Mouse (Mus musculus) liver, adult 2 months (tissue): ENCODE data around the gene Surf4. TPM values are rescaled to one million over a fixed set of nuclear protein-coding genes. Genes with fewer than 3 reads are reported as not detected.

Experiments used
- DNase-seq: peaks from one replicate; pipeline ENCODE4 v3.0.0-alpha.2; 2011; ENCODE audit warnings: low read depth, low spot score; ENCODE audit errors: extremely low read depth
- H3K27ac ChIP-seq: fragments of 200-500 bp; replicated peaks from 2 replicates; pipeline ENCODE4 v1.5.1; 2012; ENCODE audit warnings: low read depth, mild to moderate bottlenecking, control low read depth, inconsistent platforms, low read length; ENCODE audit not compliant: insufficient read depth
- H3K27me3 ChIP-seq: fragments of 200-500 bp; 2 replicates; pipeline ENCODE4 v1.6.1; 2012; ENCODE audit warnings: mild to moderate bottlenecking, moderate library complexity, low read length, inconsistent platforms; ENCODE audit not compliant: control insufficient read depth, insufficient read depth
- H3K36me3 ChIP-seq: fragments of 200-500 bp; 2 replicates; pipeline ENCODE4 v1.6.1; 2012; ENCODE audit warnings: low read length, inconsistent platforms; ENCODE audit not compliant: control insufficient read depth, insufficient read depth
- H3K4me1 ChIP-seq: fragments of 200-500 bp; 2 replicates; pipeline ENCODE4 v1.6.1; 2011; ENCODE audit warnings: low read length; ENCODE audit not compliant: control insufficient read depth, insufficient read depth
- H3K4me3 ChIP-seq: fragments of 200-500 bp; 2 replicates; pipeline ENCODE4 v1.5.1; 2011; ENCODE audit warnings: low read depth, mild to moderate bottlenecking, control low read depth, low read length, moderate library complexity; ENCODE audit not compliant: insufficient read depth
- H3K79me2 ChIP-seq: fragments of 200-500 bp; 2 replicates; pipeline ENCODE4 v1.6.1; 2012; ENCODE audit warnings: inconsistent platforms, mild to moderate bottlenecking, low read length, moderate library complexity; ENCODE audit not compliant: control insufficient read depth, insufficient read depth
- H3K9ac ChIP-seq: fragments of 200-500 bp; 2 replicates; pipeline ENCODE4 v1.6.1; 2012; ENCODE audit warnings: low read depth, mild to moderate bottlenecking, control low read depth, inconsistent platforms, low read length
- CTCF ChIP-seq: fragments of 200-500 bp; IDR thresholded peaks from 2 replicates; pipeline ENCODE4 v1.5.1; 2011; ENCODE audit warnings: low read depth, low read length, control low read depth
- POLR2A ChIP-seq: fragments of 200-500 bp; IDR thresholded peaks from 2 replicates; pipeline ENCODE4 v1.6.1; 2011; ENCODE audit warnings: low read length, control low read depth; ENCODE audit not compliant: insufficient read depth; ENCODE audit errors: extremely low read depth
- WGBS: fragments of 180-500 bp; shearing (Covaris S2); methylation state at CpG from one replicate; pipeline ENCODE4 v1.1.7; 2018; 5-methylcytosine and 5-hydroxymethylcytosine counted together
- polyA plus RNA-seq: library from polyadenylated mRNA; depleted of rRNA; stranded (reverse); fragments of >200 nt; gene quantifications from 2 replicates; pipeline ENCODE4 v1.2.3, GENCODE M21; 2012
- total RNA-seq: library from RNA; depleted of rRNA; stranded (reverse); fragments of >200 nt; gene quantifications from 2 replicates; pipeline ENCODE4 v1.2.3, GENCODE M21; 2014

Surf4 gene
- total and polyA plus RNA-seq, 2 experiments, result 135 to 322 TPM

- peak overlapping the region; percentile 82 for H3K27ac ChIP-seq
- no peak overlapping the region for H3K4me3 ChIP-seq
- peaks cover 45% of the 10 kb centered on the region for H3K36me3 ChIP-seq
- DNase-seq, result peak; percentile 68
- 33% methylated on average over 6 of the region's 6 CpGs for WGBS
- peak overlapping the region; percentile 12; the same call in 1 of the 2 replicates for H3K9ac ChIP-seq
- no peak for TF ChIP-seq POLR2A
- TF ChIP-seq CTCF, result no peak
- H3K4me1 ChIP-seq, result peaks cover 49% of the 10 kb centered on the region
- no peaks in the 10 kb centered on the region for H3K27me3 ChIP-seq
- H3K79me2 ChIP-seq, result peaks cover 49% of the 10 kb centered on the region
Measured at GRCm38 (mm10) chr2:26927745-26928476, 5.8 kb downstream of the Surf4 start.

DNA sequence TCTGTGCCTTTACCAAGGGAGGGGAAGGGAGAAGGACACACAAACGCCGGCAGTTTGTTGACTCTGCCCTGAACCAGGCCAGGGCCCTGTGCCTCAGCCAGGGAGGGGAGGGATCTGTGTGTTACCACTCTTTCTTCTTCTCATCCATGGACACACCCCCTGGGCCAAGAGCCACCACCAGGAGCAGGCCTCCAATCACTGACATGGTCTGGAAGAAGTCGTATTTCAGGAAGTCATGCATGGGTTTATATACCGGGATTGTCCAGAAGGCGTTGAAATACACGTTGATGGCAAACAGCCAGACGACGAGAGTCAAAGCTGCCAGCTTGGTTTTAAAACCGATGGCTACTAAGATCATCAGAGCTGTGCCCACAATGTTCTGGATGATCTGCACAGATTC is 11.9 kb downstream of the Surf4 start:
- Histone ChIP-seq H3K79me2 (peaks cover 12% of the 10 kb centered on the region; the same call in 1 of the 2 replicates), H3K9ac (no peak overlapping the region), H3K27me3 (no peaks in the 10 kb centered on the region), H3K4me1 (peaks cover 40% of the 10 kb centered on the region), H3K36me3 (peaks cover 66% of the 10 kb centered on the region), H3K27ac (peak overlapping the region; percentile 43), H3K4me3 (no peak overlapping the region)
- no peak for TF ChIP-seq POLR2A
- TF ChIP-seq CTCF, result no peak
- peak; percentile 91 for DNase-seq
- 15% methylated on average over 9 of the region's 9 CpGs for WGBS

DNA sequence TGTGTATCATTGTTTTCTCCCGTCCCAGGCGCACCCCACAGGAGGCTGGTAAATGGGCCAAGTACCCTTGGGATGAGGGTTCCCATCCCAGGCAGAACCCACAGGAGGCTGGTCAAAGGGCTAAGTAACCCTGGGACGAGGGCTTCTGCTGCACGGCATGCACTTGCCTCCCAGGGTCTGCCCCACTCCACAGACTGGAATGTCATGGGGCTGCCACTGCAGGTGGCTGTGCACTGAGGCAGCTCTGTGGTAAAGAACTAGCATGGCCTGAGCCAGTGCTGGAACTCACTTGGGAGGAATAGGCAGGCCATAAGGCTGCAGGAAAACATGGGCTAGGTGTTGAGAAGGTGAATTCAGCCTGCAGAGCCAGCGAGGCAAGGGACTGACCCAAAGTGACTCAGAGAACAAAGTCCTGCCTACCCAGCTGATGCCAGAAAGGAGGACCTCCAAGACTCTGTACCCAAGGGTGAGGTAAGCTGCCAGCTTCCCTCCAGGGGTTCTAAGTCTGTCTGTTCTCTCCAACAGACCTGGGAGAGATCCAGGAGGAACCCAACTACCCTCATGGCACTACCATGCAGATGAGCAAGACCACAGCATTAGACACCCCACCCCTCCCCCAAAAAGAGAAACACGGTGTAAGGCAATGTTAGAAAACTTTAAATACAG is 13.4 kb downstream of the Surf4 start:
- no peak overlapping the region for H3K27ac ChIP-seq
- peaks cover 54% of the 10 kb centered on the region for H3K36me3 ChIP-seq

DNA sequence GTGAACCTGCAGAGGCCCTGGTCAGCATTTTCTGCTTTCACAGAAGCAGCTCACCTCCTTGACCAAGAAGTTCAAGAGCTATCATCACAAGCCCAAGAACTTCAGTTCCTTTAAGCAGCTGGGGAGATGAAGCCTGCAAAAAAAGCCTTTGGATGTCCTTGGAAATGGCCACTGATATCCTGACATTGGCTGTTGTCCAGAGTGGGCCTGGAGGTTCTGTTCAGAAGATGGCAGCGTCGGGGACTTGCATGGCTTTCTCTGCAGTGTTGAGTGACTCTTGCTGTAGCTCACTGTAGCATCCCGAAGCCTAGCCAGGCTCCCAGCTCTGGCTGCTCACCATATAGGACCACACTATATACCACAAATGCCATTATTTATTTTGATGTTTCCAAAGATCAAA is 14.0 kb downstream of the Surf4 start:
- peaks cover 48% of the 10 kb centered on the region for H3K36me3 ChIP-seq
- TF ChIP-seq POLR2A (no peak), CTCF (no peak)
- no peak overlapping the region for H3K27ac ChIP-seq
- H3K27me3 ChIP-seq, result no peaks in the 10 kb centered on the region
- WGBS, result 65% methylated on average over 3 of the region's 3 CpGs
- no peak overlapping the region for H3K4me3 ChIP-seq
- no peak overlapping the region for H3K9ac ChIP-seq
- H3K79me2 ChIP-seq, result peaks cover 9% of the 10 kb centered on the region; the same call in 1 of the 2 replicates
- DNase-seq, result no peak
- peaks cover 42% of the 10 kb centered on the region for H3K4me1 ChIP-seq

More for the DNA sequence above, 13.4 kb downstream of the Surf4 start:
- 70% methylated on average over 6 of the region's 6 CpGs for WGBS
- no peak overlapping the region for H3K4me3 ChIP-seq
- H3K79me2 ChIP-seq, result peaks cover 9% of the 10 kb centered on the region; the same call in 1 of the 2 replicates
- peak; percentile 50 for DNase-seq
- H3K9ac ChIP-seq, result no peak overlapping the region
- no peaks in the 10 kb centered on the region for H3K27me3 ChIP-seq
- TF ChIP-seq POLR2A, result no peak
- H3K4me1 ChIP-seq, result peaks cover 42% of the 10 kb centered on the region

GRCm38 (mm10) chr2:26916738-26917137 is 17.0 kb downstream of the Surf4 start:
- Histone ChIP-seq H3K36me3 (peaks cover 41% of the 10 kb centered on the region), H3K4me1 (peaks cover 31% of the 10 kb centered on the region), H3K27me3 (no peaks in the 10 kb centered on the region), H3K4me3 (peak overlapping the region; percentile 66), H3K9ac (peak overlapping the region; percentile 65), H3K79me2 (peaks cover 11% of the 10 kb centered on the region; the same call in 1 of the 2 replicates), H3K27ac (peak overlapping the region; percentile 59)
- TF ChIP-seq POLR2A, result no peak
- no peak for TF ChIP-seq CTCF
- WGBS, result 0% methylated on average over 13 of the region's 13 CpGs
- peak; percentile 46 for DNase-seq
